Mouse (Mus musculus) heart, embryonic 12.5 days (tissue): Measurements from ENCODE around the gene Endou. TPM values are rescaled to one million over a fixed set of nuclear protein-coding genes. Genes with fewer than 3 reads are reported as not detected.

Experiments
- ATAC-seq: fragments of 200-750 bp; cut with Nextera tagmentation; 2 replicates; pipeline ENCODE4 v1.8.0; 2017; ENCODE audit warnings: moderate TSS enrichment, moderate library complexity; ENCODE audit not compliant: insufficient number of reproducible peaks, low FRiP score
- H3K27ac ChIP-seq: fragments of 300-500 bp; sonication (generic); 2 replicates; pipeline ENCODE4 v1.5.1; 2016; ENCODE audit warnings: mild to moderate bottlenecking, moderate library complexity; ENCODE audit not compliant: poor library complexity, severe bottlenecking
- H3K27me3 ChIP-seq: fragments of 300-500 bp; sonication (generic); replicated peaks from 2 replicates; pipeline ENCODE4 v1.6.1; 2016; ENCODE audit warnings: mild to moderate bottlenecking, moderate library complexity
- H3K36me3 ChIP-seq: fragments of 300-500 bp; sonication (generic); 2 replicates; pipeline ENCODE4 v1.6.1; 2016; ENCODE audit warnings: mild to moderate bottlenecking, moderate library complexity
- H3K4me1 ChIP-seq: fragments of 300-500 bp; sonication (generic); replicated peaks from 2 replicates; pipeline ENCODE4 v1.6.1; 2016; ENCODE audit warnings: mild to moderate bottlenecking
- H3K4me2 ChIP-seq: fragments of 300-500 bp; sonication (generic); 2 replicates; pipeline ENCODE4 v1.6.1; 2016; ENCODE audit warnings: mild to moderate bottlenecking, moderate library complexity
- H3K4me3 ChIP-seq: fragments of 300-500 bp; sonication (generic); 2 replicates; pipeline ENCODE4 v1.5.1; 2016; ENCODE audit warnings: mild to moderate bottlenecking
- H3K9ac ChIP-seq: fragments of 300-500 bp; sonication (generic); 2 replicates; pipeline ENCODE4 v1.6.1; 2016; ENCODE audit warnings: mild to moderate bottlenecking, moderate library complexity
- H3K9me3 ChIP-seq: fragments of 300-500 bp; sonication (generic); replicated peaks from 2 replicates; pipeline ENCODE4 v1.6.1; 2016; ENCODE audit warnings: mild to moderate bottlenecking, moderate library complexity
- WGBS: fragments of 180-500 bp; shearing (Covaris S2); methylation state at CpG from one replicate; pipeline ENCODE4 v1.1.7; 2016; 5-methylcytosine and 5-hydroxymethylcytosine counted together
- polyA plus RNA-seq: library from polyadenylated mRNA; unstranded; fragments of >200 nt; fragmentation: Nextera tagmentation; extraction: Ambion mirVana; gene quantifications from 2 replicates; pipeline ENCODE4 v1.2.1, GENCODE M21; 2016

Endou gene
- polyA plus RNA-seq, 1 experiment from 2014 or later = 0.14 TPM

- Histone ChIP-seq H3K27me3 (no peaks in the 10 kb centered on the region), H3K36me3 (no peaks in the 10 kb centered on the region), H3K4me1 (peaks cover 8% of the 10 kb centered on the region; the same call in 1 of the 2 replicates), H3K9me3 (peaks cover 4% of the 10 kb centered on the region; the same call in 1 of the 2 replicates), H3K4me3 (no peak overlapping the region), H3K9ac (no peak overlapping the region), H3K27ac (no peak overlapping the region), H3K4me2 (no peak overlapping the region)
- 0 out of 2 replicates have a peak, but pooled peaks have one; percentile 6 for ATAC-seq
- 64% methylated on average over 7 of the region's 7 CpGs for WGBS
Observed at GRCm38 (mm10) chr15:97728804-97729203, 2.3 kb downstream of the Endou start.

- H3K36me3 ChIP-seq = no peaks in the 10 kb centered on the region
- H3K27me3 ChIP-seq = no peaks in the 10 kb centered on the region
- no peak overlapping the region for H3K4me3 ChIP-seq
- WGBS = 69% methylated on average over 11 of the region's 11 CpGs
- H3K9ac ChIP-seq = no peak overlapping the region
- H3K4me1 ChIP-seq = peaks cover 8% of the 10 kb centered on the region; the same call in 1 of the 2 replicates
- H3K27ac ChIP-seq = no peak overlapping the region
- ATAC-seq = peak; percentile 53; the same call in 1 of the 2 replicates
- H3K9me3 ChIP-seq = 0 out of 2 replicates have a peak, but pooled peaks cover under 1% of the 10 kb centered on the region
- H3K4me2 ChIP-seq = no peak overlapping the region
Observed at GRCm38 (mm10) chr15:97728394-97728793, 2.7 kb downstream of the Endou start.

GRCm38 (mm10) chr15:97727520-97727919 lies 3.6 kb downstream of the Endou start:
- H3K9ac ChIP-seq = no peak overlapping the region
- no peak for ATAC-seq
- peaks cover 8% of the 10 kb centered on the region; the same call in 1 of the 2 replicates for H3K4me1 ChIP-seq
- WGBS = 76% methylated on average over 5 of the region's 5 CpGs
- H3K27ac ChIP-seq = no peak overlapping the region
- H3K36me3 ChIP-seq = no peaks in the 10 kb centered on the region
- no peak overlapping the region for H3K4me3 ChIP-seq
- H3K9me3 ChIP-seq = no peaks in the 10 kb centered on the region
- H3K27me3 ChIP-seq = no peaks in the 10 kb centered on the region
- no peak overlapping the region for H3K4me2 ChIP-seq

- H3K4me2 ChIP-seq = no peak overlapping the region
- no peaks in the 10 kb centered on the region for H3K36me3 ChIP-seq
- no peaks in the 10 kb centered on the region for H3K9me3 ChIP-seq
- no peak for ATAC-seq
- no peak overlapping the region for H3K27ac ChIP-seq
- whole genome bisulfite sequencing = 66% methylated on average over 8 of the region's 8 CpGs
- peaks cover 8% of the 10 kb centered on the region; the same call in 1 of the 2 replicates for H3K4me1 ChIP-seq
- no peaks in the 10 kb centered on the region for H3K27me3 ChIP-seq
- H3K4me3 ChIP-seq = no peak overlapping the region
- no peak overlapping the region for H3K9ac ChIP-seq
Observed at GRCm38 (mm10) chr15:97727048-97727447, 4.1 kb downstream of the Endou start.

GRCm38 (mm10) chr15:97726310-97726709 lies 4.8 kb downstream of the Endou start:
- Histone ChIP-seq H3K9me3 (no peaks in the 10 kb centered on the region), H3K4me2 (no peak overlapping the region), H3K27me3 (no peaks in the 10 kb centered on the region), H3K36me3 (no peaks in the 10 kb centered on the region), H3K4me3 (no peak overlapping the region), H3K27ac (no peak overlapping the region), H3K4me1 (peaks cover 8% of the 10 kb centered on the region; the same call in 1 of the 2 replicates), H3K9ac (no peak overlapping the region)
- 78% methylated on average over 13 of the region's 13 CpGs for WGBS
- no peak for ATAC-seq

- WGBS = 73% methylated on average over 6 of the region's 6 CpGs
- Histone ChIP-seq H3K4me1 (peaks cover 17% of the 10 kb centered on the region), H3K9me3 (no peaks in the 10 kb centered on the region), H3K36me3 (no peaks in the 10 kb centered on the region), H3K9ac (no peak overlapping the region), H3K4me3 (no peak overlapping the region), H3K27me3 (no peaks in the 10 kb centered on the region), H3K27ac (no peak overlapping the region), H3K4me2 (no peak overlapping the region)
- ATAC-seq = no peak
Observed at GRCm38 (mm10) chr15:97725198-97725785, 5.8 kb downstream of the Endou start.

GRCm38 (mm10) chr15:97724346-97725197 lies 6.6 kb downstream of the Endou start:
- Histone ChIP-seq H3K4me1 (peaks cover 23% of the 10 kb centered on the region), H3K27ac (no peak overlapping the region), H3K9ac (no peak overlapping the region), H3K4me3 (no peak overlapping the region), H3K27me3 (no peaks in the 10 kb centered on the region), H3K4me2 (no peak overlapping the region), H3K9me3 (no peaks in the 10 kb centered on the region), H3K36me3 (no peaks in the 10 kb centered on the region)
- WGBS = 87% methylated on average over 17 of the region's 17 CpGs
- no peak for ATAC-seq

GRCm38 (mm10) chr15:97723536-97724345 lies 7.4 kb downstream of the Endou start:
- no peak for ATAC-seq

GRCm38 (mm10) chr15:97721008-97721701 lies 10.0 kb downstream of the Endou start:
- H3K9me3 ChIP-seq = no peaks in the 10 kb centered on the region
- H3K4me3 ChIP-seq = no peak overlapping the region
- peaks cover 15% of the 10 kb centered on the region for H3K4me1 ChIP-seq
- no peak overlapping the region for H3K9ac ChIP-seq
- 79% methylated on average over 15 of the region's 15 CpGs for WGBS
- H3K27ac ChIP-seq = no peak overlapping the region
- no peaks in the 10 kb centered on the region for H3K36me3 ChIP-seq
- no peak for ATAC-seq
- no peak overlapping the region for H3K4me2 ChIP-seq
- no peaks in the 10 kb centered on the region for H3K27me3 ChIP-seq

More at GRCm38 (mm10) chr15:97723536-97724345, 7.4 kb downstream of the Endou start:
- H3K4me2 ChIP-seq = no peak overlapping the region
- H3K4me3 ChIP-seq = no peak overlapping the region
- peaks cover 20% of the 10 kb centered on the region for H3K4me1 ChIP-seq
- WGBS = 79% methylated on average over 6 of the region's 6 CpGs
- no peak overlapping the region for H3K9ac ChIP-seq
- no peaks in the 10 kb centered on the region for H3K9me3 ChIP-seq
- no peaks in the 10 kb centered on the region for H3K36me3 ChIP-seq
- no peak overlapping the region for H3K27ac ChIP-seq
- H3K27me3 ChIP-seq = no peaks in the 10 kb centered on the region

- Histone ChIP-seq H3K9ac (peak overlapping the region; percentile 22; the same call in 1 of the 2 replicates), H3K27ac (peak overlapping the region; percentile 24; the same call in 1 of the 2 replicates), H3K4me2 (no peak overlapping the region), H3K9me3 (0 out of 2 replicates have a peak, but pooled peaks cover 4% of the 10 kb centered on the region), H3K4me1 (peaks cover 15% of the 10 kb centered on the region), H3K36me3 (no peaks in the 10 kb centered on the region), H3K4me3 (no peak overlapping the region), H3K27me3 (no peaks in the 10 kb centered on the region)
- peak; percentile 61; the same call in 1 of the 2 replicates for ATAC-seq
- 63% methylated on average over 12 of the region's 12 CpGs for WGBS
Observed at GRCm38 (mm10) chr15:97720026-97720675, 11.0 kb downstream of the Endou start.
